Mouse (Mus musculus) heart, embryonic 11.5 days (tissue): ENCODE data around the gene Col3a1. TPM values are rescaled to one million over a fixed set of nuclear protein-coding genes. Genes with fewer than 3 reads are reported as not detected.

ENCODE experiments used
- ATAC-seq: fragments of 200-750 bp; cut with Nextera tagmentation; replicated peaks from 2 replicates; pipeline ENCODE4 v1.8.0; 2017; ENCODE audit warnings: moderate library complexity; ENCODE audit not compliant: insufficient number of reproducible peaks, low FRiP score, low TSS enrichment
- H3K27ac ChIP-seq: fragments of 300-500 bp; sonication (generic); 2 replicates; pipeline ENCODE4 v1.5.1; 2014; ENCODE audit warnings: mild to moderate bottlenecking, low read depth, low read length
- H3K27me3 ChIP-seq: fragments of 300-500 bp; sonication (generic); 2 replicates; pipeline ENCODE4 v1.6.1; 2014; ENCODE audit warnings: mild to moderate bottlenecking, low read length, mixed read lengths; ENCODE audit not compliant: control insufficient read depth, insufficient read depth
- H3K36me3 ChIP-seq: fragments of 300-500 bp; sonication (generic); 2 replicates; pipeline ENCODE4 v1.6.1; 2014; ENCODE audit warnings: mild to moderate bottlenecking, low read length, moderate library complexity, mixed read lengths; ENCODE audit not compliant: control insufficient read depth, insufficient read depth
- H3K4me1 ChIP-seq: fragments of 300-500 bp; sonication (generic); 2 replicates; pipeline ENCODE4 v1.6.1; 2014; ENCODE audit warnings: low read length; ENCODE audit not compliant: control insufficient read depth, insufficient read depth
- H3K4me2 ChIP-seq: fragments of 300-500 bp; sonication (generic); 2 replicates; pipeline ENCODE4 v1.6.1; 2014; ENCODE audit warnings: mild to moderate bottlenecking, moderate library complexity
- H3K4me3 ChIP-seq: fragments of 300-500 bp; sonication (generic); 2 replicates; pipeline ENCODE4 v1.5.1; 2014; ENCODE audit warnings: low read depth, low read length
- H3K9ac ChIP-seq: fragments of 300-500 bp; sonication (generic); 2 replicates; pipeline ENCODE4 v1.6.1; 2014; ENCODE audit warnings: mild to moderate bottlenecking, low read depth, low read length, moderate library complexity
- H3K9me3 ChIP-seq: fragments of 300-500 bp; sonication (generic); replicated peaks from 2 replicates; pipeline ENCODE4 v1.6.1; 2016; ENCODE audit warnings: low read length; ENCODE audit not compliant: control insufficient read depth
- WGBS: fragments of 180-500 bp; shearing (Covaris S2); extraction: QIAGEN DNeasy Blood & Tissue Kit; methylation state at CpG from one replicate; pipeline ENCODE4 v1.1.7; 2014; ENCODE audit not compliant: insufficient replicate concordance; 5-methylcytosine and 5-hydroxymethylcytosine counted together
- microRNA-seq: library from miRNA; unstranded; fragments of <30 nt; microRNA quantifications from one replicate; pipeline ENCODE4, GENCODE M21; 2016; ENCODE audit warnings: borderline number of aligned reads
- polyA plus RNA-seq: library from polyadenylated mRNA; unstranded; fragments of >200 nt; fragmentation: Nextera tagmentation; extraction: Ambion mirVana; gene quantifications from 2 replicates; pipeline ENCODE4 v1.2.1, GENCODE M21; 2014

Gene Col3a1
- polyA plus RNA-seq, 1 experiment from 2014 or later, result 316 TPM

- Histone ChIP-seq H3K36me3 (no peaks in the 10 kb centered on the region), H3K27ac (no peak overlapping the region), H3K9me3 (no peaks in the 10 kb centered on the region), H3K9ac (no peak overlapping the region), H3K4me2 (no peak overlapping the region), H3K4me1 (no peaks in the 10 kb centered on the region), H3K27me3 (no peaks in the 10 kb centered on the region), H3K4me3 (no peak overlapping the region)
- 94% methylated on average over 2 of the region's 2 CpGs for WGBS
- ATAC-seq, result no peak
Observed at GRCm38 (mm10) chr1:45359673-45360072, 48.3 kb downstream of the Col3a1 start.

DNA sequence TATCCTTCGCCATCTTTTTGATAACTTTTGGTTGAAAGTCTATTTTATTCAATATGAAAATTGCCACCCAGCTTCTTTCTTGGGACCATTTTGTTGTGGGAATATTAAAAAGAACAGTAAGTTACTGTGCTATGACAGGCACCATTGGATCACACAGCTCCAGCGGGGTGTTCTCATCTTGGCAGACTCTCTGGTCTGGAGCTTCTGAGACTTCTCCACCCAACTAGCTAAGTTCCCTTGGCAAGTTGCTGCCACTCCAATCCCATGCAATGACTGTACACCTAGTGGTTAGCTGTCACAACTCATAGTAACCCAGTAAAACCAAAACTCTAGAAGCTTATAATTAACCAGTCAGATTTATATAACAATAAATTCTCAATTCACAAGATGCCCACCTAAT lies 51.9 kb downstream of the Col3a1 start:
- Histone ChIP-seq H3K27me3 (no peaks in the 10 kb centered on the region), H3K36me3 (peaks cover 5% of the 10 kb centered on the region), H3K4me3 (no peak overlapping the region), H3K9ac (no peak overlapping the region), H3K4me1 (no peaks in the 10 kb centered on the region), H3K9me3 (no peaks in the 10 kb centered on the region), H3K4me2 (no peak overlapping the region), H3K27ac (no peak overlapping the region)
- ATAC-seq, result no peak
- WGBS, result 99% methylated on average over 2 of the region's 2 CpGs

DNA sequence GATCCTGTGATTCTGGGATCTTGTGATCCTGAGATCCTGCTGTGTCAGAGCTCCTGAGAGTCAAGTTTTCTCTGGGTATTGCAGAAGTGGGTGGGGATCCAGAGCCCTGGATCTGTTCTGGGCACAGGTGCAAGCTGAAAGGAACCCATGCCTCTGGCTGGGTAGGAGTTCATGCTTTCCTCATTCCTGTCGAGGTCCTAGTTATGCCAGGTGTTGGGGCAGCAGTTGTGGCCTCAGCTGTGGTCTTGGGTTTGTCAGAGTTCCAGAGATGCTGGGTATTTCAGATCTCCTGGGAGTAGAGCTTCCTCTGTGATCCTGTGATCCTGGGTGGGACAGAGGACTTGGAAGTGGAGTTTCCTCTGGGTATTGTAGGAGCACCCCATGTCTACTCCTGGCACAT lies 54.1 kb downstream of the Col3a1 start:
- Histone ChIP-seq H3K4me1 (no peaks in the 10 kb centered on the region), H3K36me3 (peaks cover 5% of the 10 kb centered on the region), H3K9me3 (no peaks in the 10 kb centered on the region; the same call in 1 of the 2 replicates), H3K27me3 (no peaks in the 10 kb centered on the region), H3K9ac (no peak overlapping the region), H3K4me3 (no peak overlapping the region), H3K27ac (no peak overlapping the region), H3K4me2 (no peak overlapping the region)
- no peak for ATAC-seq
- WGBS, result 42% methylated on average over 1 of the region's 1 CpGs

DNA sequence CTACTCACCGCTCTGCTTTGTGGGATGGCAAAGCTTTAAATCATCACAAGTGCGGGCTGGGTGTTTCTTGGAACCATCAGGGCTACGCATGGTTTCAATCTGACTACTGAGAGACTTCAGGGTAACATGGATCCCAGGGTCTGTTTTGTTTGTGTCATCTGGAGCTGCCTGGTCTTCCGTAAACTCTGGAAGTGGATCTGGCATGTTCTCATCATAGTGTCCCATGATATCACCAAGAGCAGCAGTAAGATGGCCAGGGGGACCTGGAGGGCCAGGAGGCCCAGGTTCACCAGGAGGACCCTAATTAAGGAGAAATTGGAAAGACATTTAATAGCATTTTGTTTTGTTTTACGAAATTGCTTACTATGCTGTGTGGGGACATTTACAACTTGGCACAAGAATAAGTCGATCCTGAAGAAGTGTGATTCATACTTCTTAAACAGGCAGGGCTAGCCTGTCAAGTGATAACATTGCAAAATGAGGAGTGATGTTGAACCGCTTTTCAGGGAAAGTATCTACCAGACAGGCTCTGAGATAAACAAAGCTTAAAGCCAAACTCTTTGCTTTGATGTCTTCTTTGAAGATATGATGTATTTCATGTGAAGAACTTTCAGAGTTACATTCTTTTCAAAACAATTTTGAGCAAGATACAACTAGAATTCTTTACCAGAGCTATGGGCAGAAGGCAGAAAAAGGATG lies 68.8 kb downstream of the Col3a1 start:
- no peaks in the 10 kb centered on the region for H3K4me1 ChIP-seq
- no peaks in the 10 kb centered on the region for H3K9me3 ChIP-seq
- ATAC-seq, result no peak
- WGBS, result 55% methylated on average over 7 of the region's 7 CpGs
- no peaks in the 10 kb centered on the region for H3K27me3 ChIP-seq
- H3K9ac ChIP-seq, result no peak overlapping the region
- H3K27ac ChIP-seq, result no peak overlapping the region
- no peaks in the 10 kb centered on the region for H3K36me3 ChIP-seq
- no peak overlapping the region for H3K4me2 ChIP-seq
- H3K4me3 ChIP-seq, result no peak overlapping the region

DNA sequence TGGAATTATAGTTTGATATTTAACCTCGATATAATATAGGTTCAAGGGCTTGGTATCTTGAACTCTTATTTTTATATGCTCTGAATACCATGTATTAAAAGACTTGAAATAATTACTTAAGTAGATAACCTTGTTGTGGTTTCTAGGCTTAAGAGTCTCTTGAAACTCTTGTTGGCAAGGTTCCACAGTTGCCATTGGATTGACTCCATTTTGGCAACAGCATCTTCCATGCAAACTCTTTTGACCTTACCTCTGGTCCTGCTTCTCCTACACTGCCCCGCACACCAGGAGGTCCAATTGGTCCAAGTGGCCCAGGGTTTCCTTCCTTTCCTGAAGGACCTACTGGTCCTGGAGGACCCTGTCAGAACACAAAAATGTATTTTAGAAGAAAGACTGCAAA lies 70.5 kb downstream of the Col3a1 start:
- Histone ChIP-seq H3K4me1 (no peaks in the 10 kb centered on the region), H3K9me3 (no peaks in the 10 kb centered on the region)
- WGBS, result 79% methylated on average over 2 of the region's 2 CpGs

More for the DNA sequence above, 70.5 kb downstream of the Col3a1 start:
- no peaks in the 10 kb centered on the region for H3K27me3 ChIP-seq
- H3K36me3 ChIP-seq, result no peaks in the 10 kb centered on the region
- H3K4me3 ChIP-seq, result no peak overlapping the region
- H3K27ac ChIP-seq, result no peak overlapping the region
- no peak for ATAC-seq
- H3K9ac ChIP-seq, result no peak overlapping the region
- no peak overlapping the region for H3K4me2 ChIP-seq

Small RNA genes lying within 50 kb of the gene (microRNA-seq; reads per million reads assigned to microRNA genes)
- gene Gm47302, result 1.1 reads per million, percentile 15 among the genes with 10 or more reads in this experiment

Other genes with a start within 250 kb of the Col3a1 start
- 32.3 and 39.4 TPM in 2 replicates for gene Col5a2, start 191.7 kb downstream of the Col3a1 start, polyA plus RNA-seq